Mouse (Mus musculus): ENCODE measurements at regions not wholly inside any gene's neighbourhood (a gene's known extent, or its start where the extent isn't known, plus 50 kb on each side); places are given as distances from the start of the nearest gene placed in this dataset.

DNA sequence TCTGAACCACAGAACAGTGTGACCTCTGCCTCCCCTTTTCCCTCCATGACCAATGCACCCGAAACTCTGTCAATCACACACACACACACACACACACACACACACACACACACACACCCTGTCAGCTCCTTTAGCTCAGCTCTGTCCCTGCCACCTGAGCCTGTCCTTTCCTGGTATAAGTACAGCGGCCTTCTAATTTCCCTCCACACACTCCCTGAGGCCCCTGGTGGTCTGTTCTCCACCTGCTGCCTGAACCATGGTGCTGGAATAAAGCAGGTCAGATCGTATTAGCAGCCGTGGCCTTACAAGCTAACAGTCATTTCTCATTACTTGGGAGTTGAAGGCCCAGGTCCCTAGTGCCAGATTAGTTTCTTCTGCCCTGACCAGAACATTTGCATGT is 132.8 kb upstream of the Tle3 start:
- peaks cover 8% of the 10 kb centered on the region for H3K4me1 ChIP-seq (ENCODE audit: control insufficient read depth, insufficient read depth, low read length)
- H3K27ac ChIP-seq (replicated peaks; ENCODE audit: low read depth, low read length): no peak overlapping the region
- H3K9ac ChIP-seq (ENCODE audit: low read depth, low read length): no peak overlapping the region
- H3K27me3 ChIP-seq (replicated peaks; ENCODE audit: control insufficient read depth, insufficient read depth, low read length): no peaks in the 10 kb centered on the region; the same call in 1 of the 2 replicates
- no peaks in the 10 kb centered on the region for H3K9me3 ChIP-seq (ENCODE audit: control insufficient read depth, low read length)
- ATAC-seq (ENCODE audit: low read depth): no peak
- no peak overlapping the region for H3K4me2 ChIP-seq (ENCODE audit: low read depth, low read length)
- 67% methylated on average over 4 of the region's 4 CpGs for WGBS
- H3K36me3 ChIP-seq (ENCODE audit: control insufficient read depth, insufficient read depth, low read length): no peaks in the 10 kb centered on the region
- no peak for DNase-seq (ENCODE audit: low spot score)
- H3K4me3 ChIP-seq (ENCODE audit: low read depth, low read length): no peak overlapping the region

- H3K4me3 ChIP-seq (ENCODE audit: low read depth, low read length): no peak overlapping the region
- H3K9me3 ChIP-seq (ENCODE audit: control insufficient read depth, low read length): no peaks in the 10 kb centered on the region
- no peaks in the 10 kb centered on the region; the same call in 1 of the 2 replicates for H3K27me3 ChIP-seq (replicated peaks; ENCODE audit: control insufficient read depth, insufficient read depth, low read length)
- no peak for DNase-seq (ENCODE audit: low spot score)
- no peak overlapping the region for H3K27ac ChIP-seq (replicated peaks; ENCODE audit: low read depth, low read length)
- H3K9ac ChIP-seq (ENCODE audit: low read depth, low read length): no peak overlapping the region
- H3K4me1 ChIP-seq (ENCODE audit: control insufficient read depth, insufficient read depth, low read length): no peaks in the 10 kb centered on the region; the same call in 1 of the 2 replicates
- no peak overlapping the region for H3K4me2 ChIP-seq (ENCODE audit: low read depth, low read length)
- no peaks in the 10 kb centered on the region for H3K36me3 ChIP-seq (ENCODE audit: control insufficient read depth, insufficient read depth, low read length)
- ATAC-seq (ENCODE audit: low read depth): no peak
- 49% methylated on average over 8 of the region's 8 CpGs for WGBS
Measured at GRCm38 (mm10) chr9:61241442-61241841, 130.7 kb upstream of the Tle3 start.

- DNase-seq (ENCODE audit: low spot score) (no peak), ATAC-seq (ENCODE audit: low read depth) (no peak)
- 75% methylated on average over 9 of the region's 9 CpGs for WGBS
Measured at GRCm38 (mm10) chr9:61242167-61242860, 129.9 kb upstream of the Tle3 start.

DNA sequence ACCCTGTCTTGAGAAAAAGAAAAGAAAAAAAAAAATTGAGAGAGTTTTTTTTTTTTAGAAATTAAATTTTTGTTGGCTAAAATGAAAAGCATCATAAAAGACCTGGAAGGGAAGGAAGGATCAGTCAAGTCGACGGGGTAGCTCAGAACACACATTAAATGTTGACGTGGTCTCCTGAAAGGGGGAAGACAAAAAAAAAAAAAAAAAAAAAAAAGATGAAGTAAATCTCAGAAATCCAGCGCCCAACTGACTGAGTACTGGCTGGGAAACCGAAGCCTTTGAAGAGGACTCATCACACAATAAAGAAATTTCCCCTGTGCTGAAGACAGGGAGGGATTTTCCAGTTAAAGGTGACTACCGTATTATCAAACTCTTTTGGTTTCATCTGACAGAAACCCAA is 128.9 kb upstream of the Tle3 start:
- Histone ChIP-seq H3K4me1 (ENCODE audit: control insufficient read depth, insufficient read depth, low read length) (no peaks in the 10 kb centered on the region), H3K4me2 (ENCODE audit: low read depth, low read length) (no peak overlapping the region), H3K4me3 (ENCODE audit: low read depth, low read length) (no peak overlapping the region), H3K9me3 (ENCODE audit: control insufficient read depth, low read length) (no peaks in the 10 kb centered on the region), H3K27me3 (replicated peaks; ENCODE audit: control insufficient read depth, insufficient read depth, low read length) (no peaks in the 10 kb centered on the region; the same call in 1 of the 2 replicates), H3K9ac (ENCODE audit: low read depth, low read length) (no peak overlapping the region), H3K36me3 (ENCODE audit: control insufficient read depth, insufficient read depth, low read length) (no peaks in the 10 kb centered on the region), H3K27ac (replicated peaks; ENCODE audit: low read depth, low read length) (no peak overlapping the region)
- 64% methylated on average over 6 of the region's 6 CpGs for WGBS
- DNase-seq (ENCODE audit: low spot score) (no peak), ATAC-seq (ENCODE audit: low read depth) (no peak)

More at GRCm38 (mm10) chr9:61242167-61242860, 129.9 kb upstream of the Tle3 start:
- Histone ChIP-seq H3K4me3 (ENCODE audit: low read depth, low read length) (no peak overlapping the region), H3K27ac (replicated peaks; ENCODE audit: low read depth, low read length) (no peak overlapping the region), H3K4me2 (ENCODE audit: low read depth, low read length) (no peak overlapping the region), H3K9me3 (ENCODE audit: control insufficient read depth, low read length) (no peaks in the 10 kb centered on the region), H3K27me3 (replicated peaks; ENCODE audit: control insufficient read depth, insufficient read depth, low read length) (no peaks in the 10 kb centered on the region; the same call in 1 of the 2 replicates), H3K9ac (ENCODE audit: low read depth, low read length) (no peak overlapping the region), H3K4me1 (ENCODE audit: control insufficient read depth, insufficient read depth, low read length) (no peaks in the 10 kb centered on the region), H3K36me3 (ENCODE audit: control insufficient read depth, insufficient read depth, low read length) (no peaks in the 10 kb centered on the region)

DNA sequence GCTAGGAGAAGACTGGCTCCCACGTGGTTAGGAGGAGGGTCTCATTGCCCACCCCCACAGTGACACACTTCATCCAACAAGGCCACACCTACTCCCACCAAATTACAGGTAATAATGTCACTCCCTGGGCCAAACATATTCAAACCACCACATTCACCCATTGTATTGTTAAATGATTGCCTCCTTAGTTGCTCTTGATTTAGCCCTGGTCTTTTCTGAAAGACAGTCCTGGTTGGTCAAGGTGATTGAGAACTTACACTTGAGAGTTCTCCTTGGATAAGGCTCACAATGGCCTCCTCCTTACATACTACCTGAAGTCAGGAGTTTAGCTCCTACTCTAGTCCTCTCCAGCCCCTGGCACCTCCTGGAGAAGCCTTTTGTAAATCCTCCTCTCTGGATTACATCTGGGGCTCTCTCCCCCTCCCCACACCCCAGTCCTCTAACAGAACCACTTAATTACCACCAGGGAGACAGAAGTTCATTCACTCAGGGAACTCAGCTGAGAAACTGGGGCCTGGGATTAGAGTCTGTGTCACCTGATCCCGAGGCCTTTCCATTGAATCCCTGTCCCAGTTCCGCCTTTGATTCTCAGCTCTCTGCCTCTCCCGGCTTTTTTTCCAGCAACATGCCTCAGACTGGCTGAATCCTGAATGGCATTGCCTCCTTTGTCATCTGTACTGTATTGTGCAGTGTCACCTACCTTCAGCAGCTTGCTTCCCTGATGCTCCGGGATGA is 122.3 kb upstream of the Tle3 start:
- peak; percentile 60; the same call in 1 of the 2 replicates for ATAC-seq (ENCODE audit: low read depth)
- peak; percentile 61 for DNase-seq (ENCODE audit: low spot score)
- Histone ChIP-seq H3K27ac (replicated peaks; ENCODE audit: low read depth, low read length) (no peak overlapping the region), H3K27me3 (replicated peaks; ENCODE audit: control insufficient read depth, insufficient read depth, low read length) (no peaks in the 10 kb centered on the region), H3K4me2 (ENCODE audit: low read depth, low read length) (no peak overlapping the region), H3K4me1 (ENCODE audit: control insufficient read depth, insufficient read depth, low read length) (no peaks in the 10 kb centered on the region), H3K9me3 (ENCODE audit: control insufficient read depth, low read length) (no peaks in the 10 kb centered on the region), H3K36me3 (ENCODE audit: control insufficient read depth, insufficient read depth, low read length) (no peaks in the 10 kb centered on the region), H3K9ac (ENCODE audit: low read depth, low read length) (no peak overlapping the region), H3K4me3 (ENCODE audit: low read depth, low read length) (no peak overlapping the region)
- 47% methylated on average over 5 of the region's 5 CpGs for WGBS

GRCm38 (mm10) chr9:61251606-61252005 is 120.6 kb upstream of the Tle3 start:
- whole genome bisulfite sequencing: 31% methylated on average over 6 of the region's 6 CpGs
- H3K27me3 ChIP-seq (replicated peaks; ENCODE audit: control insufficient read depth, insufficient read depth, low read length): no peaks in the 10 kb centered on the region
- H3K9me3 ChIP-seq (ENCODE audit: control insufficient read depth, low read length): no peaks in the 10 kb centered on the region
- DNase-seq (ENCODE audit: low spot score) (peak; percentile 70), ATAC-seq (ENCODE audit: low read depth) (peak; percentile 87)
- no peak overlapping the region for H3K9ac ChIP-seq (ENCODE audit: low read depth, low read length)
- H3K36me3 ChIP-seq (ENCODE audit: control insufficient read depth, insufficient read depth, low read length): no peaks in the 10 kb centered on the region
- no peak overlapping the region for H3K27ac ChIP-seq (replicated peaks; ENCODE audit: low read depth, low read length)
- H3K4me2 ChIP-seq (ENCODE audit: low read depth, low read length): no peak overlapping the region
- H3K4me3 ChIP-seq (ENCODE audit: low read depth, low read length): no peak overlapping the region
- H3K4me1 ChIP-seq (ENCODE audit: control insufficient read depth, insufficient read depth, low read length): no peaks in the 10 kb centered on the region

DNA sequence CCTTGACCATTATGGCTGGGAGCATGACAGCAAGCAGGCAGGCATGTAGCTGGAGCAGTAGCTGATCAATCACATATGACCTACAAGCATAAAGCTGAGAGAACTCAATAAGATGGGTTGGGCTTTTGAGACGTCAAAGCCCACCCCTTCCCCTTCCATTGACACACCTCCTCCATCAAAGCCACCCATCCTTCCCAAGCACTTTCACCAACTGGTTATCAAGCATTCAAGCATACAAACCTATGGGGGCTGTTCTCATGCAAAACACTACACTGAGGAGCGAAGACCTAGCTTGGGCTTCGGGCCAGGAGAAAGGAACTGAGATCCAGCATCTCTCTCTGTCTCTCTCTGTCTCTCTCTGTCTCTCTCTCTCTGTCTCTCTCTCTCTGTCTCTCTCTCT is 118.4 kb upstream of the Tle3 start:
- 80% methylated on average over 3 of the region's 3 CpGs for WGBS

DNA sequence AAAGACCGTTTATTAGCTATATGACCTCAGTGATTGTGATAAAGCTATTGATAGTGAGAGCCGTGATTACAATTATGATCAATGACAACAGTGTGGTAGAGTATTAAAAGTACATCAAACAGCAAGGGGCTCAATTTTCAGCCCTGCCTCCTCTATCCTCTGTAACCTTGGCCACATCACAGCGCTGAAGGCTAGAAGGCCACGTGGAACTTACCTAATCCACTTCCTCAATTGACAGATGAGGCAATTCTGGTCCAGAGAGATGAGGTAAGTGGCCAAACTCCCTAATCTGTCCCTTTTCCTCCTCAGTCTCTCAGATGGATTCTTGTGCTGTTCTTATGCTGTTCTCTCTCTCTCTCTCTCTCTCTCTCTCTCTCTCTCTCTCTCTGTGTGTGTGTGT is 114.7 kb upstream of the Tle3 start:
- Histone ChIP-seq H3K27ac (replicated peaks; ENCODE audit: low read depth, low read length) (no peak overlapping the region), H3K4me3 (ENCODE audit: low read depth, low read length) (no peak overlapping the region), H3K9me3 (ENCODE audit: control insufficient read depth, low read length) (no peaks in the 10 kb centered on the region), H3K4me1 (ENCODE audit: control insufficient read depth, insufficient read depth, low read length) (peaks cover 30% of the 10 kb centered on the region), H3K9ac (ENCODE audit: low read depth, low read length) (no peak overlapping the region), H3K27me3 (replicated peaks; ENCODE audit: control insufficient read depth, insufficient read depth, low read length) (no peaks in the 10 kb centered on the region), H3K4me2 (ENCODE audit: low read depth, low read length) (no peak overlapping the region), H3K36me3 (ENCODE audit: control insufficient read depth, insufficient read depth, low read length) (no peaks in the 10 kb centered on the region)
- ATAC-seq (ENCODE audit: low read depth) (no peak), DNase-seq (ENCODE audit: low spot score) (no peak)
- 39% methylated on average over 4 of the region's 4 CpGs for WGBS

More for the DNA sequence above, 118.4 kb upstream of the Tle3 start:
- Histone ChIP-seq H3K4me3 (ENCODE audit: low read depth, low read length) (no peak overlapping the region), H3K27me3 (replicated peaks; ENCODE audit: control insufficient read depth, insufficient read depth, low read length) (no peaks in the 10 kb centered on the region), H3K9ac (ENCODE audit: low read depth, low read length) (no peak overlapping the region), H3K36me3 (ENCODE audit: control insufficient read depth, insufficient read depth, low read length) (no peaks in the 10 kb centered on the region), H3K27ac (replicated peaks; ENCODE audit: low read depth, low read length) (no peak overlapping the region), H3K9me3 (ENCODE audit: control insufficient read depth, low read length) (no peaks in the 10 kb centered on the region), H3K4me1 (ENCODE audit: control insufficient read depth, insufficient read depth, low read length) (no peaks in the 10 kb centered on the region), H3K4me2 (ENCODE audit: low read depth, low read length) (no peak overlapping the region)
- DNase-seq (ENCODE audit: low spot score) (no peak), ATAC-seq (ENCODE audit: low read depth) (no peak)

All from embryonic facial prominence, embryonic 14.5 days (tissue).